In genomic region chr9:116803292-116803731, GRCm38 (mm10) we compare ENCODE assay signal across 15 mouse cellular contexts.
A peak's percentile ranks its signal among the peaks of the same experiment; 100 is the strongest.
DNase-seq lines count a peak whose midpoint lies in the region; ATAC-seq and TF ChIP-seq lines count a peak whose summit lies in the region.
"Had no signal": no experiment of that assay in that cellular context is flagged by ENCODE, and none has a peak within 500 bp of the region (broad histone marks: within the 10 kb centered on the region; RNA-seq: fewer than 3 reads in every experiment).

No protein-coding gene starts in this region.

- no peaks in the 10 kb centered on the region for H3K36me3 ChIP-seq in forebrain, embryonic 13.5 days (ENCODE audit: poor library complexity, severe bottlenecking)
- H3K36me3 ChIP-seq in forebrain, embryonic 12.5 days (replicated peaks), result no peaks in the 10 kb centered on the region
- H3K36me3 ChIP-seq in midbrain, postnatal 0 days (ENCODE audit: insufficient read depth, low read length), result no peaks in the 10 kb centered on the region
- H3K36me3 ChIP-seq in midbrain, embryonic 15.5 days (replicated peaks), result no peaks in the 10 kb centered on the region
- no peaks in the 10 kb centered on the region for H3K36me3 ChIP-seq in stomach, postnatal 0 days (ENCODE audit: control insufficient read depth, insufficient read depth, low read length)
- no peaks in the 10 kb centered on the region for H3K36me3 ChIP-seq in midbrain, embryonic 16.5 days (ENCODE audit: control insufficient read depth, insufficient read depth, low read length)
- H3K36me3 ChIP-seq: heart, embryonic 12.5 days; liver, embryonic 13.5 days; neural tube, embryonic 12.5 days had no signal

- TF ChIP-seq CTCF in midbrain, postnatal 0 days (IDR thresholded peaks at IDR 0.05), result no peak
- TF ChIP-seq CTCF in stomach, postnatal 0 days (IDR thresholded peaks at IDR 0.05; ENCODE audit: low read depth), result no peak

- peaks cover 16% of the 10 kb centered on the region for H3K4me1 ChIP-seq in forebrain, embryonic 13.5 days
- peaks cover 16% of the 10 kb centered on the region for H3K4me1 ChIP-seq in forebrain, embryonic 12.5 days
- H3K4me1 ChIP-seq in midbrain, postnatal 0 days (ENCODE audit: insufficient read depth, low read length), result 0 out of 2 replicates have a peak, but pooled peaks cover 13% of the 10 kb centered on the region
- peaks cover 18% of the 10 kb centered on the region for H3K4me1 ChIP-seq in midbrain, embryonic 15.5 days
- peaks cover 2% of the 10 kb centered on the region; the same call in 1 of the 2 replicates for H3K4me1 ChIP-seq in stomach, postnatal 0 days (replicated peaks; ENCODE audit: control insufficient read depth, insufficient read depth)
- peaks cover 16% of the 10 kb centered on the region for H3K4me1 ChIP-seq in midbrain, embryonic 16.5 days (ENCODE audit: control insufficient read depth, insufficient read depth, low read length)
- H3K4me1 ChIP-seq: liver, embryonic 13.5 days had no signal

- no peak overlapping the region for H3K9ac ChIP-seq in forebrain, embryonic 13.5 days
- no peak overlapping the region for H3K9ac ChIP-seq in forebrain, embryonic 12.5 days
- no peak overlapping the region for H3K9ac ChIP-seq in midbrain, postnatal 0 days (replicated peaks; ENCODE audit: low read length, poor library complexity, severe bottlenecking)
- H3K9ac ChIP-seq in midbrain, embryonic 15.5 days, result no peak overlapping the region
- H3K9ac ChIP-seq in stomach, postnatal 0 days (ENCODE audit: low read length), result no peak overlapping the region
- H3K9ac ChIP-seq in midbrain, embryonic 16.5 days (ENCODE audit: low read depth, low read length), result no peak overlapping the region
- H3K9ac ChIP-seq: heart, embryonic 12.5 days; liver, embryonic 13.5 days; neural tube, embryonic 12.5 days had no signal

- no peak for TF ChIP-seq EP300 in stomach, postnatal 0 days (optimal IDR thresholded peaks at IDR 0.05)

- H3K27me3 ChIP-seq in forebrain, embryonic 13.5 days, result peaks cover 57% of the 10 kb centered on the region
- peaks cover 52% of the 10 kb centered on the region for H3K27me3 ChIP-seq in forebrain, embryonic 12.5 days
- no peaks in the 10 kb centered on the region for H3K27me3 ChIP-seq in midbrain, postnatal 0 days (ENCODE audit: insufficient read depth, low read length)
- no peaks in the 10 kb centered on the region for H3K27me3 ChIP-seq in midbrain, embryonic 15.5 days (replicated peaks)
- no peaks in the 10 kb centered on the region for H3K27me3 ChIP-seq in stomach, postnatal 0 days (ENCODE audit: control insufficient read depth, insufficient read depth, low read length)
- H3K27me3 ChIP-seq in midbrain, embryonic 16.5 days (ENCODE audit: control insufficient read depth, insufficient read depth, low read depth, low read length), result no peaks in the 10 kb centered on the region
- H3K27me3 ChIP-seq: heart, embryonic 12.5 days; liver, embryonic 13.5 days; neural tube, embryonic 12.5 days had no signal

- peak; percentile 6 to 15 for DNase-seq in layer of hippocampus, postnatal 14 days (ENCODE audit: low spot score in 2 of 2)
- DNase-seq in layer of hippocampus, adult 9-11 months, result no peak
- peak; percentile 23 for DNase-seq in midbrain, postnatal 0 days (ENCODE audit: low spot score)
- DNase-seq in stomach, postnatal 0 days (ENCODE audit: low spot score), result peak; percentile 7
- DNase-seq: cerebellum, adult 11 months; gastrocnemius, postnatal 14 days; liver, embryonic 13.5 days; thymus, postnatal 36 days had no signal

- ATAC-seq in forebrain, embryonic 13.5 days, result peak; percentile 34; the same call in 1 of the 2 replicates
- ATAC-seq in forebrain, embryonic 12.5 days (ENCODE audit: low FRiP score), result no peak
- ATAC-seq in midbrain, postnatal 0 days (ENCODE audit: low FRiP score), result no peak
- no peak for ATAC-seq in midbrain, embryonic 15.5 days (replicated peaks)
- no peak for ATAC-seq in stomach, postnatal 0 days (ENCODE audit: low FRiP score, low TSS enrichment)
- no peak for ATAC-seq in midbrain, embryonic 16.5 days
- ATAC-seq: intestine, embryonic 16.5 days had no signal

- H3K27ac ChIP-seq in forebrain, embryonic 13.5 days, result no peak overlapping the region
- no peak overlapping the region for H3K27ac ChIP-seq in forebrain, embryonic 12.5 days
- no peak overlapping the region for H3K27ac ChIP-seq in midbrain, postnatal 0 days (ENCODE audit: low read depth, low read length)
- H3K27ac ChIP-seq in midbrain, embryonic 15.5 days, result no peak overlapping the region
- no peak overlapping the region for H3K27ac ChIP-seq in stomach, postnatal 0 days (replicated peaks)
- no peak overlapping the region for H3K27ac ChIP-seq in midbrain, embryonic 16.5 days (ENCODE audit: low read length)
- H3K27ac ChIP-seq: liver, embryonic 13.5 days; neural tube, embryonic 12.5 days had no signal

- WGBS in forebrain, embryonic 13.5 days, result 69% methylated on average over 3 of the region's 3 CpGs
- WGBS in forebrain, embryonic 12.5 days, result 72% methylated on average over 3 of the region's 3 CpGs
- 57% methylated on average over 3 of the region's 3 CpGs for WGBS in midbrain, postnatal 0 days
- WGBS in midbrain, embryonic 15.5 days, result 64% methylated on average over 3 of the region's 3 CpGs
- 52% methylated on average over 3 of the region's 3 CpGs for WGBS in stomach, postnatal 0 days
- 60% methylated on average over 3 of the region's 3 CpGs for WGBS in midbrain, embryonic 16.5 days

- H3K9me3 ChIP-seq in forebrain, embryonic 13.5 days (replicated peaks), result no peaks in the 10 kb centered on the region
- no peaks in the 10 kb centered on the region for H3K9me3 ChIP-seq in forebrain, embryonic 12.5 days
- H3K9me3 ChIP-seq in midbrain, postnatal 0 days (ENCODE audit: low read length), result no peaks in the 10 kb centered on the region
- no peaks in the 10 kb centered on the region for H3K9me3 ChIP-seq in midbrain, embryonic 15.5 days
- H3K9me3 ChIP-seq in stomach, postnatal 0 days (ENCODE audit: control insufficient read depth, low read length), result no peaks in the 10 kb centered on the region
- H3K9me3 ChIP-seq in midbrain, embryonic 16.5 days (replicated peaks; ENCODE audit: control insufficient read depth, low read length, poor library complexity, severe bottlenecking), result no peaks in the 10 kb centered on the region
- H3K9me3 ChIP-seq: heart, embryonic 12.5 days; liver, embryonic 13.5 days; neural tube, embryonic 12.5 days had no signal

- H3K4me2 ChIP-seq in forebrain, embryonic 13.5 days, result no peak overlapping the region
- H3K4me2 ChIP-seq in forebrain, embryonic 12.5 days, result no peak overlapping the region
- no peak overlapping the region for H3K4me2 ChIP-seq in midbrain, postnatal 0 days (ENCODE audit: low read depth, low read length, poor library complexity, severe bottlenecking)
- no peak overlapping the region for H3K4me2 ChIP-seq in midbrain, embryonic 15.5 days
- no peak overlapping the region for H3K4me2 ChIP-seq in stomach, postnatal 0 days (replicated peaks; ENCODE audit: low read depth)
- H3K4me2 ChIP-seq in midbrain, embryonic 16.5 days (ENCODE audit: low read length), result no peak overlapping the region
- H3K4me2 ChIP-seq: heart, embryonic 12.5 days; liver, embryonic 13.5 days; neural tube, embryonic 12.5 days had no signal

- H3K4me3 ChIP-seq in forebrain, embryonic 13.5 days, result no peak overlapping the region
- no peak overlapping the region for H3K4me3 ChIP-seq in forebrain, embryonic 12.5 days (replicated peaks)
- H3K4me3 ChIP-seq in midbrain, postnatal 0 days (ENCODE audit: low read depth, low read length), result no peak overlapping the region
- H3K4me3 ChIP-seq in midbrain, embryonic 15.5 days, result no peak overlapping the region
- no peak overlapping the region for H3K4me3 ChIP-seq in stomach, postnatal 0 days (ENCODE audit: low read depth, low read length)
- H3K4me3 ChIP-seq in midbrain, embryonic 16.5 days (ENCODE audit: low read depth, low read length), result no peak overlapping the region
- H3K4me3 ChIP-seq: heart, embryonic 12.5 days; liver, embryonic 13.5 days; neural tube, embryonic 12.5 days had no signal
